Mouse (Mus musculus) thymus, postnatal 14 days (tissue): ENCODE results near the gene Vegfb.

Experiments
- DNase-seq: peaks from one replicate; pipeline ENCODE4 v3.0.0; 2021

The Vegfb gene

DNA sequence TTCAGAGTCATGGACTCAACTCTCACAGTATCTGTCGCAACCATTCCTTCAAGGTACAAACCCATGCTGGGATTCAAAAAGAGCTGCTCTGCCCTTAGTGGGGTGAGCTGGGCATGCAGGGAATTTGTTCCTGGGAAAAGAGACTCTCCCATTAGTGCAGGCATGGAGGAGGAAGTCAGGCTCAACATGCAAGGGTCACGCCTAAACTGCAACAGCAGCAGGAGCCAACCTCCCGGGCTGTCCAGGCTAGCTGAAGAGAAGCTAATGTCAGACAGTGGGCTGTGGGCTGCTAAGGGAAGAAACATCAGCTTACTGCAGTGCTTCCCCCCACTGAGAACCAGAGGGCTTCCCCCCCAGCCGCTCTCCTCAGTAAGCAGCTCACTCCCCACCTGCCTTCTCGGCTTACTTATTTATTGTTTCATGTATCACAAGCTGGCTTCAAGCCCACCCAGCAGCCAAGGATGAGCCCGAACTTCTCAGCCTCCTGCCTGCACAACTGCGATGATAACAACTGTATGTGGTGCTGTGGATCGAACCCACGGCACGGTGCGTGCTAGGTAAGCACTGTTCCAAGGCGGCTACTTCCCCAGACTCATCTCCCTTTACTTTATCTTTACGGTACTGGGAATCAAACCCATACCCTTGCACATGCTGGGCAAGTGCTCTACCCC is 15.1 kb downstream of the Vegfb start:
- DNase-seq: no peak

DNA sequence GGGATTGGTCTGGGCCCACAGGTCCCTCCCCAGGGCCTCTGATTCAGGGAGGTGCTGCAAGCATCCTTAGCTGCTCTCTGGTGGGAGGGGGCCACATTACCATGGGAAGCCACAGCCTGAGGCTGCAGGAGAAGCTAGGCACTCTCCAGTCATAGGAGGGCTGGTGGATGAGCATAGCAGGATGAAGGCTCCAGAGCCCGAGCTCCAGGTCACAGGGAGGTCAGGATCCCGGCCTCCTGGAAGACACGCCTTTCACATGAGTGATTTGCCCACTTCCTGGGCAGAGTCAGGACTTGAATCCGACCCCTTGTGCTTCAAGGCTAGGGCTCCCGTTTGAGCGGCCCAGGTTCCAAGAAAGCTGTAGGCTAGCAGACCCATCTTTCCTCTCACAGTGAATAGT is 15.8 kb downstream of the Vegfb start:
- no peak for DNase-seq

- no peak for DNase-seq
Measured at GRCm38 (mm10) chr19:6970460-6971085, 16.9 kb downstream of the Vegfb start.

GRCm38 (mm10) chr19:6969665-6970381 is 17.6 kb downstream of the Vegfb start:
- DNase-seq: peak; percentile 76

GRCm38 (mm10) chr19:6969291-6969664 is 18.2 kb downstream of the Vegfb start:
- no peak for DNase-seq

- DNase-seq: peak; percentile 61
Measured at GRCm38 (mm10) chr19:6968491-6969271, 18.8 kb downstream of the Vegfb start.

DNA sequence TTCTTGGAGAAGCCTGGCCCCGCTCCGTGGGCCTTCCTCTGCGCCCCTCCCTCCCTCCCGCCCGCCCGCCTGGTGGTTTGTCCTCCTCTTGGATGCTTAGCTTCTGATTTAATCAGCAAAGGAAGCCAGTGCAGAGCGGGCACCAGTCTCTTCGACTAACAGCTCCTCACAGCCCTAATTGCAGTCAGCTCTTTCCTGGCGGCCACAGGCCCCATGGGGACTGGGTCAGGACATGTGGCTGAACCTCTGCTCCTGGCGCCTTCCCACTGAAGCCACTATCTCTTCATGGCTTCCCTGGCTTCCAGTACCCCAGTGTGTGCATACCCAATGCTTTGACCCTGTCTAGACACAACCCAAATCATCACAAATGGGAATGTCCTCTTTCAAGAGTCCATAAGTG is 31.0 kb downstream of the Vegfb start:
- no peak for DNase-seq

DNA sequence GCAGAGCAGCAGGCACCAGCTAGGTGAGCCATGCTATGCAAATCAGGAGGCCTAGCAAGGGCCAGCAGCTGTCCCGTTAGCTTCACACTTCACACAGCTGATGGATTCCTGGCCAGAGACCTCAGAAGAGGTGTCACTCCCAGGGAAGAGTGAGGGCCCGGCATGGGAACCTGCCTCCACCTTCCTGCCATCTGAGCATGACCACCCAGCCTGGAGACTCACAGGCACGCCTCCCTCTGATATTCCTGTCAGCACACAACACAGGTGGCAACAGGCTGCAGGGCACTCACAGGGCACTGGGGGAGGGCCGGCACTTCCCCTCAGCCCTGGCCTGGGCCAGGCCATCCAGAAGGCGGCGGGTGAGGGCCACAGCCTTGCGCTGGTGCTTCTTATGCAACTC is 32.0 kb downstream of the Vegfb start:
- no peak for DNase-seq

DNA sequence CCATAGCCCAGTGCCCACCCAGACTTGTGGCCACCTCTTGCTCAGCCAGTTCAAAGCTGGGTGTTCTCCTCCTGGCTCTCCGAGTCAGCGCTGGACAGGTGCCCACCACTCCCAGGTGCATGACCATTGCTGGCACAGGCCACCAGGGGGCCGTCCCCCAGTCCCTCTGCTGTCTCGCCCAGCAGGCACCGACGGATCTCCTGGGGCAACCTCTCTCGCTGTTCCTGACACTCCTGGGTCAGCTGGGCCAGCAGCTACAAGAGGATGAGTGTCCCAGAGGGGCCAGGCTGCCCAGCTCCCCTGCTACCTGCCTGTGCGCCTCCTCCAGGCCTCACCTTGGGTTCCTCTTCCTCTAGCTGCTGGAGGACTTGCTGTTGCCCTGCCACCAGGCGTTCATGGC is 33.4 kb downstream of the Vegfb start:
- peak; percentile 51 for DNase-seq

GRCm38 (mm10) chr19:6952712-6953037 is 34.8 kb downstream of the Vegfb start:
- DNase-seq: peak; percentile 53

DNA sequence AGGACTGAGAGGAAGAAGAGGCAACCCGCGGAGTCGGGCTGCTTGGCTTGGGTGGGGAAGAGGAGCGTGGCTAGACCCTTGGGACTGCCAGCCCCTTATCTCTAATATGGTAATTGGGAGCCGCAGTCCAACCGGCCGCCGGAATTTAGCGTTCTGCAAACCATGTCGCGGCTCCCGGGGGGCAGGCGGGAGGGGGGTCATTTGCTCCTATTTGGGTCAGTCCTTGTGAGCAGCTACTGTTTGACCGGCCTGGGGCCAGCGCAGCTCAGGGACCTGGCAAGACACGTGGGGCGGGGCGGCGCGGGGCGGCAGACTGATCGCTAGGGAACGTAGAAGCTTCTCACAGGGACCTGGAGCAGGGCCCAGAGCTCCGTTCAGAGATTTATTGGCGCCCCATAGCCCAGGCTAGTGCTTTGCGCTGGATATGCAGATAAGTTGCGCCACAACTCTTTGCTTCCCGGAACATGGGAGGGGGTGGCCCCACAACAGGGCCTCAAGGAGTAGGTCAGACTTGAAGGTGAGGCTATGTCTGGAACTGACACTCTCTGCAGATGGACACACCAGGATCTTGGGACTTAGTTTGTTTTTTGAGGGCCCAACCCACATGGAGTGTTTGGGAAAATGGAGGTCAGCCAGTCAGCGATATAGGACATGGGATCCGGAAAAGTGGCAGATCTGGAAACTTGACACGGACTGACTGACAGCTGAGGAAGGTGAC is 35.3 kb downstream of the Vegfb start:
- DNase-seq: peak; percentile 65

GRCm38 (mm10) chr19:6951381-6951968 is 36.0 kb downstream of the Vegfb start:
- peak; percentile 85 for DNase-seq

DNA sequence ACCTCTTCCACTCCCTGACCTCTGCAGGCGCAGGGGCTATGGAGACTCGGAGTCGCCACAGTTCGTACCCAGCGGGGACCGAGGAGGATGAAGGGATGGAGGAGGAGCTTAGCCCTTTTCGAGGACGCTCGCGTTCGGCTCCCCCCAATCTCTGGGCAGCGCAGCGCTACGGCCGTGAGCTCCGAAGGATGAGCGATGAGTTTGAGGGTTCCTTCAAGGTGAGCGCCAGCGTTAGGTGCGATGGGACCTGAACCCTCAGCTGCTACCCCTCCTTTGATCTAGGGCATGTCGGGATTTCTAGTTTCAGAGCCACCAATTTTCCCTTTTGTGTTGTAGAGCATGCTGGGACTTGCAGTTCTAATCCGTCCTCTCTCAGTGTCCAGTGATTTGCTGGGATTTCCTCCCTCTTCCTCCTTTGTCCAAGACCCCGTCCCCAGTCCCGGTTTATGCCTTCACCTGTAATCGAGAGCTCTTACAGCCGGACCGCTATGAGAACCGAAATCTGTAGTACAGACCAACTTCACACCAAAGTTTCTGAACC is 36.8 kb downstream of the Vegfb start:
- DNase-seq: peak; percentile 55

DNA sequence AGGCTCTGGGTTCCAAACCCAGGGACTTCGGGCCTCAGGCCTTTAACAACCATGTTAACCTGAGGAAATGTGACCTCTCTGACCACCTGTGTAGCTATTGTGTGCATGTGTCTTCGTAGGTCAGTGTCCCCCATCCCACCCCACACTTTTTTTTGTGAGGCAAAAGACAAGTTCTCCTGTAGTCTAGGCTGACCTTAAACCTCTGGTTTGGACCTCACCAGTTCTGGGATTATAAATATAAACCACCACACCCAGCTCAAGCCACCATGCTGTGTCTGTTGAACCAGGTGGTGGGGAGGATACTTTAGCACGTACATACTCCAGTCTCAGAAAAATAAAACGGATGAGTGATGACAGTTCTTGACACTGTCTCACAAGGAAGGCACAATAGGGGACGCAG is 37.5 kb downstream of the Vegfb start:
- DNase-seq: no peak

GRCm38 (mm10) chr19:6949532-6949931 is 37.9 kb downstream of the Vegfb start:
- no peak for DNase-seq

- no peak for DNase-seq
Measured at GRCm38 (mm10) chr19:6948186-6948585, 39.3 kb downstream of the Vegfb start.

DNA sequence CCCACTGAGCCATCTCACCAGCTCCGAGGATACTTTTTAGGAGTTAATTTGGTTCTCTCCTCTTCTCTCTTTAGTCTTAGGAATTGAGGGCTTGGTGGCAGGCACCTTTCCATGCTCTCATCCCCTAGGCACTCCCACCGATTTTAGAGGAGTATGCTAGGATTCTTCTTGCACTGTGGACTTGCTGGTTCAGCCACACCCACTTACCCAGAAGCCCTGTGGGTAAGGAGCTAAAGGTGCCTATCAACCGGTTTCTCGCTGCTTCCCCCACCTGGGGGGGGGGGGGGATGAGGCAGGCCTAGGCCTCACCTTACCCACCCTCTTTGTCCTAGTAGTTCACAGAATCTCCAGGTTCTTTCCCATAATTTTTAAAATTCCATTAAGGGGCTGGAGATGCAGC is 39.7 kb downstream of the Vegfb start:
- no peak for DNase-seq

GRCm38 (mm10) chr19:6943709-6944108 is 43.7 kb downstream of the Vegfb start:
- no peak for DNase-seq

- peak; percentile 22 for DNase-seq
Measured at GRCm38 (mm10) chr19:6942764-6943163, 44.7 kb downstream of the Vegfb start.

DNA sequence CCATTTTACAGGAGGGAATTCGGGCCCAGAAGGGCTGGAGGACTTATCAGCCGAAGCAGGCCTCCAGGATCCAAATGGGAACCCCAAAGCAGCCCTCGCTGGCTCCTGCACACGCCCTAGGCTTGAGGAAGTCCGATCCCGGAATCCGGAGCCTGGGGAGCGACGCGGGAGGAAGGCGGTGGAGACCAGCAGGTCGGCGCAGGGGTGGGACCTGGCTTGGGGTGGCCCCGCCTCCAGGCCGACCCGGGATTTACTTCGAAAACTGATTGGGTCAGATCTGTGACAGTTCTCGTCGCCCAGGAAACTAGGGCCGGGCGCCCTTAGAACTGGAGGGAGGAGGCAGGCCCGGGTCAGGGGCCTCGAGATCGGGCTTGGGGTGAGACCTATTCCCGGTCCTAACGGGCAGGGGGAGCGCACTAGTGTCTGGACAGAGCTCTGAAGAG is 45.2 kb downstream of the Vegfb start, which contains the start of gene Gpr137:
Gene Gpr137 (minus strand): TSS at position 232 of the 443 bp plus-strand sequence.
- DNase-seq: peak; percentile 96

GRCm38 (mm10) chr19:6941372-6942248 is 45.8 kb downstream of the Vegfb start, which contains the start of gene Bad:
Gene Bad (plus strand): TSS chr19:6941861.
- DNase-seq: peak; percentile 95
